8 mouse cellular contexts compared by ENCODE assay signal in genomic region chr9:108492043-108492750, GRCm38 (mm10). TPM values are rescaled to one million over a fixed set of nuclear protein-coding genes. Genes with fewer than 3 reads are reported as not detected.
DNase-seq lines count a peak whose midpoint lies in the region; ATAC-seq and TF ChIP-seq lines count a peak whose summit lies in the region.

No protein-coding gene starts in this region.

- peak overlapping the region; percentile 59 for H3K4me2 ChIP-seq in hindbrain, embryonic 11.5 days (replicated peaks; ENCODE audit: low read depth, low read length)
- peak overlapping the region; percentile 93 for H3K4me2 ChIP-seq in liver, embryonic 13.5 days

- peak; percentile 70 for DNase-seq in 3134 (ENCODE audit: extremely low read depth, insufficient read length, low spot score)
- no peak for DNase-seq in ES-E14 (ENCODE audit: low read depth, low spot score)
- DNase-seq in hindbrain, embryonic 11.5 days (ENCODE audit: low spot score): no peak
- no peak for DNase-seq in liver, embryonic 13.5 days
- DNase-seq in splenic B cell, adult 2 months (ENCODE audit: low read depth, low spot score): peak; percentile 18
- DNase-seq in left cerebral cortex, adult 18-20 months (ENCODE audit: low spot score in 2 of 2): no peak

- H3K27ac ChIP-seq in ES-E14 (ENCODE audit: insufficient read depth, low read depth, low read length, poor library complexity, severe bottlenecking): no peak overlapping the region
- H3K27ac ChIP-seq in embryonic fibroblast, embryonic 13.5 days (ENCODE audit: insufficient read depth, low read length): peak overlapping the region; percentile 50
- H3K27ac ChIP-seq in hindbrain, embryonic 11.5 days (ENCODE audit: low read depth, low read length): no peak overlapping the region
- peak overlapping the region; percentile 96 for H3K27ac ChIP-seq in liver, embryonic 13.5 days

- H3K9ac ChIP-seq in ES-E14 (ENCODE audit: insufficient read depth, low read depth, low read length, poor library complexity, severe bottlenecking): peak overlapping the region; percentile 21
- peak overlapping the region; percentile 7; the same call in 1 of the 2 replicates for H3K9ac ChIP-seq in hindbrain, embryonic 11.5 days (ENCODE audit: low read depth, low read length)
- peak overlapping the region; percentile 95 for H3K9ac ChIP-seq in liver, embryonic 13.5 days

- no peaks in the 10 kb centered on the region for H3K27me3 ChIP-seq in hindbrain, embryonic 11.5 days (ENCODE audit: control insufficient read depth, insufficient read depth, low read length)
- H3K27me3 ChIP-seq in liver, embryonic 13.5 days: no peaks in the 10 kb centered on the region
- H3K27me3 ChIP-seq in splenic B cell, adult 2 months (ENCODE audit: control insufficient read depth, insufficient read depth, low read length, poor library complexity, severe bottlenecking): no peaks in the 10 kb centered on the region

- no peak for TF ChIP-seq CTCF in embryonic fibroblast, embryonic 13.5 days (IDR thresholded peaks at IDR 0.05; ENCODE audit: borderline replicate concordance, insufficient read depth, low read length)

- in situ Hi-C loops in ES-E14 (cut with MboI; ENCODE audit: low sequenced_read_pairs in 2 of 2, unreplicated experiment in 2 of 2): no loop called here

- no peak for ATAC-seq in hindbrain, embryonic 11.5 days (ENCODE audit: low FRiP score)
- ATAC-seq in liver, embryonic 13.5 days (ENCODE audit: low read depth): no peak
- no peak for ATAC-seq in frontal cortex, adult (ENCODE audit: low TSS enrichment)

- WGBS in hindbrain, embryonic 11.5 days: 89% methylated on average over 16 of the region's 16 CpGs
- WGBS in liver, embryonic 13.5 days (ENCODE audit: insufficient replicate concordance): 68% methylated on average over 16 of the region's 16 CpGs

- TF ChIP-seq POLR2A in embryonic fibroblast, embryonic 13.5 days (IDR thresholded peaks at IDR 0.05; ENCODE audit: low read depth, low read length): peak; percentile 58; the same call in 1 of the 2 replicates

- peaks cover 44% of the 10 kb centered on the region for H3K36me3 ChIP-seq in ES-E14 (ENCODE audit: control insufficient read depth, insufficient read depth, low read length, poor library complexity, severe bottlenecking)
- peaks cover 20% of the 10 kb centered on the region for H3K36me3 ChIP-seq in hindbrain, embryonic 11.5 days (ENCODE audit: control insufficient read depth, insufficient read depth, low read length)
- peaks cover 59% of the 10 kb centered on the region for H3K36me3 ChIP-seq in liver, embryonic 13.5 days
- peaks cover 16% of the 10 kb centered on the region for H3K36me3 ChIP-seq in splenic B cell, adult 2 months (ENCODE audit: control insufficient read depth, insufficient read depth, low read length, poor library complexity, severe bottlenecking)

- H3K4me1 ChIP-seq in ES-E14 (ENCODE audit: control insufficient read depth in 2 of 2, insufficient read depth in 2 of 2, low read length in 2 of 2, poor library complexity in 1 of 2): peaks cover 3 to 14% of the 10 kb centered on the region in 2 experiments; a peak in 3 of 4 replicates
- no peaks in the 10 kb centered on the region for H3K4me1 ChIP-seq in embryonic fibroblast, embryonic 13.5 days (ENCODE audit: control insufficient read depth, insufficient read depth, low read length)
- H3K4me1 ChIP-seq in hindbrain, embryonic 11.5 days (replicated peaks; ENCODE audit: control insufficient read depth, insufficient read depth, low read length): peaks cover 10% of the 10 kb centered on the region; the same call in 1 of the 2 replicates
- peaks cover 27% of the 10 kb centered on the region for H3K4me1 ChIP-seq in liver, embryonic 13.5 days (replicated peaks)

- peak overlapping the region in 1 of 2 experiments; percentile 3; a peak in 1 of 4 replicates for H3K4me3 ChIP-seq in ES-E14 (ENCODE audit: insufficient read depth in 1 of 2, low read depth in 1 of 2, low read length in 2 of 2, poor library complexity in 1 of 2, severe bottlenecking in 1 of 2)
- H3K4me3 ChIP-seq in embryonic fibroblast, embryonic 13.5 days (ENCODE audit: insufficient read depth, low read length): peak overlapping the region; percentile 97
- peak overlapping the region; percentile 88; the same call in 1 of the 2 replicates for H3K4me3 ChIP-seq in hindbrain, embryonic 11.5 days (ENCODE audit: low read depth, low read length)
- H3K4me3 ChIP-seq in liver, embryonic 13.5 days (replicated peaks): peak overlapping the region; percentile 98

- no peaks in the 10 kb centered on the region for H3K9me3 ChIP-seq in ES-E14 (ENCODE audit: control insufficient read depth, insufficient read depth, low read depth, low read length)
- H3K9me3 ChIP-seq in hindbrain, embryonic 11.5 days (ENCODE audit: control insufficient read depth, low read length): no peaks in the 10 kb centered on the region
- H3K9me3 ChIP-seq in liver, embryonic 13.5 days (replicated peaks): no peaks in the 10 kb centered on the region

TF ChIP-seq in ES-E14, 5 proteins besides CTCF, POLR2A, EP300 and RAD21:
- TF ChIP-seq ZNF384 (IDR thresholded peaks at IDR 0.05; ENCODE audit: low read depth, low read length) (no peak), ZC3H11A (IDR thresholded peaks at IDR 0.05; ENCODE audit: borderline replicate concordance, low read depth, low read length) (no peak), HCFC1 (IDR thresholded peaks at IDR 0.05; ENCODE audit: borderline replicate concordance, insufficient read depth, low read length) (no peak), MAFK (IDR thresholded peaks at IDR 0.05; ENCODE audit: insufficient read depth, low read depth, low read length) (no peak), CHD2 (IDR thresholded peaks at IDR 0.05; ENCODE audit: low read depth, low read length) (no peak)

RNA-seq across cellular contexts. Expression of gene Usp19, which starts 1.8 kb away (rescaled TPM):
- 92.1 and 126 TPM in 2 replicates for total RNA-seq in ES-E14 (2012; rRNA removed)
- 77.0 and 80.7 TPM in 2 replicates for polyA plus RNA-seq in embryonic fibroblast, embryonic 13.5 days (2011; ENCODE audit: insufficient read length, low read depth, missing spikeins)
- 58.9 and 60.4 TPM in 2 replicates for polyA plus RNA-seq in hindbrain, embryonic 11.5 days (2014; fragmentation: Nextera tagmentation; extraction: Ambion mirVana)
- polyA plus RNA-seq in liver, embryonic 13.5 days (2015; fragmentation: Nextera tagmentation; extraction: Ambion mirVana): 26.0 and 27.0 TPM in 2 replicates
- total RNA-seq in left cerebral cortex, adult 18-20 months (2021): 100 to 1,000 TPM; 139 to 142 TPM

RNA-seq across cellular contexts. Expression of gene Lamb2, which starts 12.7 kb away (rescaled TPM):
- 50.6 and 54.5 TPM in 2 replicates for total RNA-seq in ES-E14 (2012; rRNA removed)
- polyA plus RNA-seq in embryonic fibroblast, embryonic 13.5 days (2011; ENCODE audit: insufficient read length, low read depth, missing spikeins): 118 and 152 TPM in 2 replicates
- 11.3 and 13.4 TPM in 2 replicates for polyA plus RNA-seq in hindbrain, embryonic 11.5 days (2014; fragmentation: Nextera tagmentation; extraction: Ambion mirVana)
- polyA plus RNA-seq in liver, embryonic 13.5 days (2015; fragmentation: Nextera tagmentation; extraction: Ambion mirVana): 5.3 and 6.4 TPM in 2 replicates
- 10 to 100 TPM; 27.0 to 37.8 TPM for total RNA-seq in left cerebral cortex, adult 18-20 months (2021)

RNA-seq across cellular contexts. Expression of gene Qars, which starts 15.3 kb away (rescaled TPM):
- 393 and 450 TPM in 2 replicates for total RNA-seq in ES-E14 (2012; rRNA removed)
- polyA plus RNA-seq in embryonic fibroblast, embryonic 13.5 days (2011; ENCODE audit: insufficient read length, low read depth, missing spikeins): 261 and 263 TPM in 2 replicates
- 98.1 and 101 TPM in 2 replicates for polyA plus RNA-seq in hindbrain, embryonic 11.5 days (2014; fragmentation: Nextera tagmentation; extraction: Ambion mirVana)
- 63.1 and 66.1 TPM in 2 replicates for polyA plus RNA-seq in liver, embryonic 13.5 days (2015; fragmentation: Nextera tagmentation; extraction: Ambion mirVana)
- total RNA-seq in left cerebral cortex, adult 18-20 months (2021): 10 to 100 TPM; 72.7 to 77.7 TPM

RNA-seq across cellular contexts. Expression of gene Qrich1, which starts 24.4 kb away (rescaled TPM):
- 145 and 152 TPM in 2 replicates for total RNA-seq in ES-E14 (2012; rRNA removed)
- polyA plus RNA-seq in embryonic fibroblast, embryonic 13.5 days (2011; ENCODE audit: insufficient read length, low read depth, missing spikeins): 113 and 133 TPM in 2 replicates
- polyA plus RNA-seq in hindbrain, embryonic 11.5 days (2014; fragmentation: Nextera tagmentation; extraction: Ambion mirVana): 154 and 166 TPM in 2 replicates
- polyA plus RNA-seq in liver, embryonic 13.5 days (2015; fragmentation: Nextera tagmentation; extraction: Ambion mirVana): 46.2 and 61.1 TPM in 2 replicates
- 100 to 1,000 TPM; 140 TPM for total RNA-seq in left cerebral cortex, adult 18-20 months (2021)

RNA-seq across cellular contexts. Expression of gene Klhdc8b, which starts 30.8 kb away (rescaled TPM):
- 6.6 and 6.7 TPM in 2 replicates for total RNA-seq in ES-E14 (2012; rRNA removed)
- polyA plus RNA-seq in embryonic fibroblast, embryonic 13.5 days (2011; ENCODE audit: insufficient read length, low read depth, missing spikeins): 6.5 and 8.3 TPM in 2 replicates
- 23.8 and 28.8 TPM in 2 replicates for polyA plus RNA-seq in hindbrain, embryonic 11.5 days (2014; fragmentation: Nextera tagmentation; extraction: Ambion mirVana)
- 12.3 and 12.8 TPM in 2 replicates for polyA plus RNA-seq in liver, embryonic 13.5 days (2015; fragmentation: Nextera tagmentation; extraction: Ambion mirVana)
- 10 to 100 TPM; 40.3 to 44.7 TPM for total RNA-seq in left cerebral cortex, adult 18-20 months (2021)

Comparison
In these comparisons a context has a peak if more than half of its experiments do, and no peak if none do; other contexts are left out.
1. DNase-seq: peak in 3134 (single experiment) and splenic B cell, adult 2 months (single experiment); none in ES-E14 (single experiment), hindbrain, embryonic 11.5 days (single experiment), liver, embryonic 13.5 days (single experiment) and left cerebral cortex, adult 18-20 months (0 of 2).
2. H3K27ac ChIP-seq: peak in embryonic fibroblast, embryonic 13.5 days (single experiment) and liver, embryonic 13.5 days (single experiment); none in ES-E14 (single experiment) and hindbrain, embryonic 11.5 days (single experiment).
3. H3K9ac ChIP-seq: peak in every context shown above with its lines; median percentile 95 in liver, embryonic 13.5 days; 21 in ES-E14; 7 in hindbrain, embryonic 11.5 days.